Comparison of ENCODE assay signal across 9 mouse cellular contexts in genomic region chr10:107662372-107663065, GRCm38 (mm10). TPM values are rescaled to one million over a fixed set of nuclear protein-coding genes. Genes with fewer than 3 reads are reported as not detected.
DNase-seq lines count a peak whose midpoint lies in the region; ATAC-seq lines count a peak whose summit lies in the region.
"Had no signal": no experiment of that assay in that cellular context is flagged by ENCODE, and none has a peak within 500 bp of the region (broad histone marks: within the 10 kb centered on the region; RNA-seq: fewer than 3 reads in every experiment).

No protein-coding gene starts in this region.

- no peak for ATAC-seq in heart, embryonic 12.5 days (ENCODE audit: insufficient number of reproducible peaks, low FRiP score)
- peak; percentile 92 for ATAC-seq in lung, embryonic 16.5 days (ENCODE audit: low read depth)
- peak; percentile 82; the same call in 1 of the 2 replicates for ATAC-seq in stomach, embryonic 14.5 days (ENCODE audit: insufficient number of reproducible peaks, insufficient read depth, low FRiP score, low read depth)
- no peak for ATAC-seq in granulocyte monocyte progenitor cell, adult 5-6 weeks (replicated peaks; ENCODE audit: poor library complexity, severe bottlenecking)
- no peak for ATAC-seq in erythroblast, adult 5-6 weeks (replicated peaks; ENCODE audit: low FRiP score, poor library complexity, severe bottlenecking)

- no peaks in the 10 kb centered on the region for H3K27me3 ChIP-seq in heart, embryonic 12.5 days (replicated peaks)
- H3K27me3 ChIP-seq in lung, embryonic 16.5 days (ENCODE audit: control insufficient read depth, insufficient read depth, low read depth, low read length), result no peaks in the 10 kb centered on the region
- H3K27me3 ChIP-seq in stomach, embryonic 14.5 days (ENCODE audit: control insufficient read depth, insufficient read depth, low read length), result no peaks in the 10 kb centered on the region
- H3K27me3 ChIP-seq: embryonic facial prominence, embryonic 15.5 days had no signal

- WGBS in heart, embryonic 12.5 days, result 65% methylated on average over 5 of the region's 5 CpGs
- 24% methylated on average over 5 of the region's 5 CpGs for WGBS in lung, embryonic 16.5 days
- 39% methylated on average over 5 of the region's 5 CpGs for WGBS in stomach, embryonic 14.5 days

- H3K4me1 ChIP-seq in heart, embryonic 12.5 days (replicated peaks), result no peaks in the 10 kb centered on the region
- no peaks in the 10 kb centered on the region for H3K4me1 ChIP-seq in lung, embryonic 16.5 days (replicated peaks; ENCODE audit: control insufficient read depth, insufficient read depth, low read length)
- H3K4me1 ChIP-seq in stomach, embryonic 14.5 days (ENCODE audit: control insufficient read depth, insufficient read depth, low read length), result no peaks in the 10 kb centered on the region
- H3K4me1 ChIP-seq: embryonic facial prominence, embryonic 15.5 days had no signal

- no peak overlapping the region for H3K4me2 ChIP-seq in heart, embryonic 12.5 days
- H3K4me2 ChIP-seq in lung, embryonic 16.5 days (ENCODE audit: low read depth, low read length), result no peak overlapping the region
- H3K4me2 ChIP-seq in stomach, embryonic 14.5 days (replicated peaks; ENCODE audit: low read depth, low read length), result no peak overlapping the region
- H3K4me2 ChIP-seq: embryonic facial prominence, embryonic 15.5 days had no signal

- no peaks in the 10 kb centered on the region for H3K9me3 ChIP-seq in heart, embryonic 12.5 days (replicated peaks)
- no peaks in the 10 kb centered on the region for H3K9me3 ChIP-seq in lung, embryonic 16.5 days (ENCODE audit: control insufficient read depth, low read length)
- no peaks in the 10 kb centered on the region; the same call in 1 of the 2 replicates for H3K9me3 ChIP-seq in stomach, embryonic 14.5 days (ENCODE audit: control insufficient read depth, low read depth, low read length)
- H3K9me3 ChIP-seq: embryonic facial prominence, embryonic 15.5 days had no signal

- H3K4me3 ChIP-seq in heart, embryonic 12.5 days, result no peak overlapping the region
- no peak overlapping the region for H3K4me3 ChIP-seq in lung, embryonic 16.5 days (ENCODE audit: low read length)
- H3K4me3 ChIP-seq in stomach, embryonic 14.5 days (ENCODE audit: low read depth, low read length), result no peak overlapping the region
- H3K4me3 ChIP-seq: embryonic facial prominence, embryonic 15.5 days had no signal

- no peak overlapping the region for H3K27ac ChIP-seq in heart, embryonic 12.5 days (ENCODE audit: poor library complexity, severe bottlenecking)
- no peak overlapping the region for H3K27ac ChIP-seq in lung, embryonic 16.5 days (ENCODE audit: low read length)
- H3K27ac ChIP-seq in stomach, embryonic 14.5 days (ENCODE audit: low read length), result no peak overlapping the region
- H3K27ac ChIP-seq: embryonic facial prominence, embryonic 15.5 days had no signal

- peak; percentile 27 to 35 for DNase-seq in heart, adult 18-20 months
- peak; percentile 2 for DNase-seq in adrenal gland, adult 8-10 months
- DNase-seq in frontal cortex, postnatal 36 days (ENCODE audit: low spot score in 2 of 2), result peak; percentile 21 to 38

- no peaks in the 10 kb centered on the region for H3K36me3 ChIP-seq in heart, embryonic 12.5 days
- no peaks in the 10 kb centered on the region for H3K36me3 ChIP-seq in lung, embryonic 16.5 days (ENCODE audit: control insufficient read depth, insufficient read depth, low read length)
- H3K36me3 ChIP-seq in stomach, embryonic 14.5 days (ENCODE audit: control insufficient read depth, insufficient read depth, low read length), result no peaks in the 10 kb centered on the region
- H3K36me3 ChIP-seq: embryonic facial prominence, embryonic 15.5 days had no signal

- no peak overlapping the region for H3K9ac ChIP-seq in heart, embryonic 12.5 days
- H3K9ac ChIP-seq in lung, embryonic 16.5 days (ENCODE audit: low read length), result no peak overlapping the region
- no peak overlapping the region for H3K9ac ChIP-seq in stomach, embryonic 14.5 days (replicated peaks; ENCODE audit: low read depth, low read length)
- H3K9ac ChIP-seq: embryonic facial prominence, embryonic 15.5 days had no signal

RNA-seq across cellular contexts. Expression of gene Ptprq, which starts 57.3 kb away (rescaled TPM):
- total RNA-seq in heart, adult 18-20 months (2021), result under 1 TPM; 0.02 to 0.13 TPM
- polyA plus RNA-seq in heart, embryonic 12.5 days (2016; fragmentation: Nextera tagmentation; extraction: Ambion mirVana), result 0.11 TPM in 1 of 2 replicates, not detected in the other
- total RNA-seq in adrenal gland, adult 8-10 months (2022), result 1 to 10 TPM in 2 of 4 experiments, not detected in 2; 3.9 to 4.2 TPM
- polyA plus RNA-seq in lung, embryonic 16.5 days (2015; fragmentation: Nextera tagmentation; extraction: Ambion mirVana), result 0.09 TPM in 2 replicates
- 0.10 and 0.14 TPM in 2 replicates for polyA plus RNA-seq in stomach, embryonic 14.5 days (2014; fragmentation: Nextera tagmentation; extraction: Ambion mirVana)
- not detected in 2 replicates for total RNA-seq in granulocyte monocyte progenitor cell, adult 5-6 weeks (2014; fragmentation: Nextera tagmentation)
- total RNA-seq in granulocyte monocyte progenitor cell, adult 5-6 weeks (2017), result not detected in 2 replicates
- total RNA-seq in erythroblast, adult 5-6 weeks (2015; ENCODE audit: low replicate concordance), result not detected in 2 replicates
- not detected in 2 replicates for total RNA-seq in erythroblast, adult 5-6 weeks (2017; ENCODE audit: low replicate concordance)

Comparison
In these comparisons a context has a peak if more than half of its experiments do, and no peak if none do; other contexts are left out.
1. ATAC-seq: peak in lung, embryonic 16.5 days (single experiment) and stomach, embryonic 14.5 days (single experiment); none in heart, embryonic 12.5 days (single experiment), granulocyte monocyte progenitor cell, adult 5-6 weeks (single experiment) and erythroblast, adult 5-6 weeks (single experiment).
2. Peak in every context shown above with its lines, with median percentiles within 50 percentile points of each other: DNase-seq.